ENCODE assay signal across 8 mouse cellular contexts in the genomic region with DNA sequence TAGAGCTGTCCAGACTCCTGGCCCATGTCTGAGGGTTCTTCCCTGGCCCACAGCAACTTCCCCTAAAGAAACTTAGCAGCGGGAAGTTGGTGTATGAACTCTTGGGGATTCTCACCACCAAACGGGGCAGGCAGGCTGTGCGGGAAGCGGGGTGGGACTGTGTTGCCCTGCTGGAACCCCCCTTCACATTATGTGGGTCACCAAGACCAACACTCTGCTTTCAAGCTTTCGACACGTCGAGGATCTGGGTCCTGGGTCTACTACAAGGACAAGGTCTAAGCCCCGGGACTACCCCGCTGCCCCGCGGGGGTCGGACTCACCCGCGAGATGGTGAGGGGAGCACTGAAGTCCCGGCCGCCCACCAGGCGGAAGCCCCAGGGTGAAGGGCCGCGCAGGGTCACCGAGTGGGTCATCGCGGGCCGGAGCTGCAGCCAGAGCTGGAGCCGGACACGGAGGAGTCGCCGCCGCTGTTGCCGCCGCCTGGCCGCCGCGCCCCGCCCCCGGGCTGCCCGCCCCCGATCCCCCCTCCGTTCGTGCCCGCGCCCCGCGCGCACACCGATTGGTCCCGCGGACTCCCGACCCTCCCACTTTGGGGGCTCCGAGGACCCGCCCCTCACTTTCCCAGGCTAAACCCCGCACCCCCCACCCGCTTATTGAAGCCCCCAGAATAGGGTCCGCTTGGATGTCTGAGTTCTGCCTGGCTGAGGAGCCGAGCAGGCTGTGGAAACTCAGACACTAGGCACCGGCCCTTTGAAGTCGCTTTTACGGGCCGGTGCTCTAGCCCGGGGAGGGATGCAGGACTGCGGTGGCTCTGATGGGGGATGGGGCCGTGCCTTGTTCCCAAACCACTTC. TPM values are rescaled to one million over a fixed set of nuclear protein-coding genes. Genes with fewer than 3 reads are reported as not detected.
DNase-seq lines count a peak whose midpoint lies in the region; ATAC-seq and TF ChIP-seq lines count a peak whose summit lies in the region.

A gene (minus strand): TSS at position 495 of the 852 bp plus-strand sequence.

- intact Hi-C loops in left cerebral cortex, postnatal 4 days (cut with DNase I), result loop anchor here (10.0 kb wide), 1 partner anchor 134 kb away; no protein-coding TSS in a partner anchor

- peak; percentile 41 to 55 for DNase-seq in cerebellum, postnatal 4 days (ENCODE audit: low spot score in 2 of 2)
- DNase-seq in cerebellum, adult 18-20 months, result no peak
- DNase-seq in forebrain, embryonic 10.5 days (ENCODE audit: extremely low spot score, low spot score), result peak; percentile 77
- DNase-seq in heart, postnatal 4 days, result peak; percentile 64
- DNase-seq in left cerebral cortex, postnatal 4 days, result peak; percentile 72
- DNase-seq in spleen, adult 18-20 months, result no peak

- WGBS in forebrain, embryonic 10.5 days, result 2% methylated on average over 51 of the region's 61 CpGs
- 2% methylated on average over 58 of the region's 61 CpGs for WGBS in midbrain, embryonic 15.5 days

- no peaks in the 10 kb centered on the region for H3K36me3 ChIP-seq in ES-Bruce4 (ENCODE audit: control insufficient read depth, insufficient read depth, low read length, poor library complexity, severe bottlenecking)
- no peaks in the 10 kb centered on the region for H3K36me3 ChIP-seq in forebrain, embryonic 10.5 days (replicated peaks)
- H3K36me3 ChIP-seq in midbrain, embryonic 15.5 days (replicated peaks), result no peaks in the 10 kb centered on the region

- no peak for TF ChIP-seq CTCF in ES-Bruce4 (IDR thresholded peaks at IDR 0.05; ENCODE audit: low read depth, low read length)

- no peak for TF ChIP-seq POLR2A in ES-Bruce4 (IDR thresholded peaks at IDR 0.05; ENCODE audit: insufficient read depth, low read length)

- H3K9me3 ChIP-seq in ES-Bruce4 (replicated peaks; ENCODE audit: control insufficient read depth, insufficient read depth, low read length, poor library complexity, severe bottlenecking), result no peaks in the 10 kb centered on the region
- no peaks in the 10 kb centered on the region for H3K9me3 ChIP-seq in forebrain, embryonic 10.5 days
- no peaks in the 10 kb centered on the region for H3K9me3 ChIP-seq in midbrain, embryonic 15.5 days

- no peaks in the 10 kb centered on the region for H3K27me3 ChIP-seq in ES-Bruce4 (ENCODE audit: control insufficient read depth, insufficient read depth, low read length, poor library complexity, severe bottlenecking)
- peaks cover 53% of the 10 kb centered on the region for H3K27me3 ChIP-seq in forebrain, embryonic 10.5 days (ENCODE audit: poor library complexity, severe bottlenecking)
- H3K27me3 ChIP-seq in midbrain, embryonic 15.5 days (replicated peaks), result no peaks in the 10 kb centered on the region

- peaks cover 6% of the 10 kb centered on the region for H3K4me1 ChIP-seq in ES-Bruce4 (ENCODE audit: control insufficient read depth, insufficient read depth, low read length)
- peaks cover 43% of the 10 kb centered on the region for H3K4me1 ChIP-seq in forebrain, embryonic 10.5 days
- peaks cover 14% of the 10 kb centered on the region for H3K4me1 ChIP-seq in midbrain, embryonic 15.5 days

- H3K9ac ChIP-seq in ES-Bruce4 (ENCODE audit: low read depth, poor library complexity, severe bottlenecking), result peak within 1 kb of the TSS; percentile 37
- peak within 1 kb of the TSS; percentile 47 for H3K9ac ChIP-seq in midbrain, embryonic 15.5 days

- H3K27ac ChIP-seq in ES-Bruce4 (ENCODE audit: insufficient read depth, low read length), result no peak within 1 kb of the TSS
- H3K27ac ChIP-seq in forebrain, embryonic 10.5 days, result peak within 1 kb of the TSS; percentile 87
- no peak within 1 kb of the TSS for H3K27ac ChIP-seq in midbrain, embryonic 15.5 days

- peak within 1 kb of the TSS; percentile 88 for H3K4me2 ChIP-seq in midbrain, embryonic 15.5 days

- H3K4me3 ChIP-seq in ES-Bruce4 (ENCODE audit: low read depth, low read length), result peak within 1 kb of the TSS; percentile 61
- H3K4me3 ChIP-seq in forebrain, embryonic 10.5 days, result peak within 1 kb of the TSS; percentile 70
- H3K4me3 ChIP-seq in midbrain, embryonic 15.5 days, result peak within 1 kb of the TSS; percentile 50

- ATAC-seq in midbrain, embryonic 15.5 days (replicated peaks), result peak; percentile 65

- no peak for TF ChIP-seq EP300 in ES-Bruce4 (IDR thresholded peaks at IDR 0.05; ENCODE audit: insufficient read depth, low read depth, low read length)

RNA-seq across cellular contexts. Expression of the gene that starts here (rescaled TPM):
- polyA plus RNA-seq in ES-Bruce4 (2011; ENCODE audit: insufficient read depth, insufficient read length, low read depth, missing spikeins), result 8.7 and 13.0 TPM in 2 replicates
- polyA plus RNA-seq in forebrain, embryonic 10.5 days (2016; fragmentation: Nextera tagmentation; extraction: Ambion mirVana), result 49.5 and 53.1 TPM in 2 replicates
- total RNA-seq in heart, postnatal 4 days (2021), result 10 to 100 TPM; 25.4 to 26.8 TPM
- 10 to 100 TPM; 11.9 to 13.5 TPM for total RNA-seq in left cerebral cortex, postnatal 4 days (2021)
- polyA plus RNA-seq in midbrain, embryonic 15.5 days (2015; fragmentation: Nextera tagmentation; extraction: Ambion mirVana), result 22.3 and 26.8 TPM in 2 replicates

Comparison
In these comparisons a context has a peak if more than half of its experiments do, and no peak if none do; other contexts are left out.
1. DNase-seq: peak in cerebellum, postnatal 4 days (2 of 2), forebrain, embryonic 10.5 days (single experiment), heart, postnatal 4 days (single experiment) and left cerebral cortex, postnatal 4 days (single experiment); none in cerebellum, adult 18-20 months (0 of 2) and spleen, adult 18-20 months (0 of 2).
2. Peak in every context shown above with its lines, with median percentiles within 50 percentile points of each other: H3K4me3 ChIP-seq.